Mouse (Mus musculus) liver, postnatal 0 days (tissue): ENCODE results near the gene Elavl2.

Source experiments
- CTCF ChIP-seq: sonication (generic); IDR thresholded peaks from 2 replicates; pipeline ENCODE4 v1.5.1; 2016; ENCODE audit warnings: antibody characterized with exemption, low read depth
- EP300 ChIP-seq: IDR thresholded peaks from 2 replicates; pipeline ENCODE4 v1.6.1; 2016; ENCODE audit warnings: antibody characterized with exemption, low read depth, mild to moderate bottlenecking

DNA sequence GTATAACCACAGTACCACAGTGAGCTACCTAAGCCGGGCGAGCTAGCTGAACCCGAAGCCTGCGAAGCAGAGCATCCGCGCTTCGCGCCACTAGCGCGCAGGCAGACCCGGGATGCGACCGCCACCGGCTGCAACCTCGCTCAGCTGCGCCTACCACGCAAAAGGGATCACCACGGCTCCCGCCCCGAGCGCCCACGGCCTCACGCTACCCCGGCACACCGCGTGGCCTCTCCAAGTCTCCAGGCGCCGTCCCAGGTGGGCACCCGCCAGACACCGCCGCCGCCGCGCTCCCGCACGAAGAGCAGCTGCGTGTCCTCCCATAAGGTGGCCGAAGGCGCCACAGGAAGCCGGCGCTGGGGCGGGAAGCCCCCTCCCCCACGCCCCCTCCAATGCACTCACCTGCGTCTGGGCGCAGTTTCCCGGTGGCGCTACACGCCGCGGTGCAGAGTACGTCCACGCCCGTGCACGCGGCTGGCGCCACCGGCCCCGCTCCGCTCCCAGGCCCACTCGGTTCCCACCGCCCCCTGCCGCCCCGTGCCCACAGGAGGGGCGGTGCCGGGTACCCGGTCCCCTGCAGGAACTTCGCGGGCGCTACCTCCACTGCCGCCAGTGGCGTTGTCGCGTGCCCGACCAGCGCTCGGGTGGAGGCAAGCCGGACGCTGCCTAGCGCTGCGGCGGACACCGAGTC, 29.3 kb downstream of the Elavl2 start:
- no peak for TF ChIP-seq CTCF
- no peak for TF ChIP-seq EP300
